Mouse (Mus musculus) liver, embryonic 13.5 days (tissue): ENCODE results near the gene Apbb2. TPM values are rescaled to one million over a fixed set of nuclear protein-coding genes. Genes with fewer than 3 reads are reported as not detected.

Experiments
- ATAC-seq: fragments of 200-750 bp; cut with Nextera tagmentation; 2 replicates; pipeline ENCODE4 v1.8.0; 2017; ENCODE audit warnings: low read depth, mild to moderate bottlenecking, moderate number of reproducible peaks, moderate library complexity
- DNase-seq: peaks from one replicate; pipeline ENCODE4 v3.0.0; 2022
- H3K27ac ChIP-seq: fragments of 300-500 bp; sonication (generic); 2 replicates; pipeline ENCODE4 v1.5.1; 2015; ENCODE audit warnings: moderate library complexity, mild to moderate bottlenecking, inconsistent platforms
- H3K27me3 ChIP-seq: fragments of 300-500 bp; sonication (generic); 2 replicates; pipeline ENCODE4 v1.6.1; 2015; ENCODE audit warnings: mild to moderate bottlenecking, inconsistent platforms
- H3K36me3 ChIP-seq: fragments of 300-500 bp; sonication (generic); 2 replicates; pipeline ENCODE4 v1.6.1; 2015; ENCODE audit warnings: mild to moderate bottlenecking, inconsistent platforms
- H3K4me1 ChIP-seq: fragments of 300-500 bp; sonication (generic); replicated peaks from 2 replicates; pipeline ENCODE4 v1.6.1; 2015; ENCODE audit warnings: inconsistent platforms
- H3K4me2 ChIP-seq: fragments of 300-500 bp; sonication (generic); 2 replicates; pipeline ENCODE4 v1.6.1; 2015; ENCODE audit warnings: inconsistent platforms, mild to moderate bottlenecking, moderate library complexity
- H3K4me3 ChIP-seq: fragments of 300-500 bp; sonication (generic); replicated peaks from 2 replicates; pipeline ENCODE4 v1.5.1; 2015; ENCODE audit warnings: mild to moderate bottlenecking, inconsistent platforms
- H3K9ac ChIP-seq: fragments of 300-500 bp; sonication (generic); 2 replicates; pipeline ENCODE4 v1.6.1; 2015; ENCODE audit warnings: mild to moderate bottlenecking, inconsistent platforms
- H3K9me3 ChIP-seq: fragments of 300-500 bp; sonication (generic); replicated peaks from 2 replicates; pipeline ENCODE4 v1.6.1; 2016; ENCODE audit warnings: inconsistent platforms
- WGBS: fragments of 180-500 bp; shearing (Covaris S2); methylation state at CpG from one replicate; pipeline ENCODE4 v1.1.7; 2015; ENCODE audit not compliant: insufficient replicate concordance; 5-methylcytosine and 5-hydroxymethylcytosine counted together
- polyA plus RNA-seq: library from polyadenylated mRNA; unstranded; fragments of >200 nt; fragmentation: Nextera tagmentation; extraction: Ambion mirVana; gene quantifications from 2 replicates; pipeline ENCODE4 v1.2.1, GENCODE M21; 2015

Gene Apbb2
- polyA plus RNA-seq, 1 experiment from 2014 or later: 4.3 TPM

DNA sequence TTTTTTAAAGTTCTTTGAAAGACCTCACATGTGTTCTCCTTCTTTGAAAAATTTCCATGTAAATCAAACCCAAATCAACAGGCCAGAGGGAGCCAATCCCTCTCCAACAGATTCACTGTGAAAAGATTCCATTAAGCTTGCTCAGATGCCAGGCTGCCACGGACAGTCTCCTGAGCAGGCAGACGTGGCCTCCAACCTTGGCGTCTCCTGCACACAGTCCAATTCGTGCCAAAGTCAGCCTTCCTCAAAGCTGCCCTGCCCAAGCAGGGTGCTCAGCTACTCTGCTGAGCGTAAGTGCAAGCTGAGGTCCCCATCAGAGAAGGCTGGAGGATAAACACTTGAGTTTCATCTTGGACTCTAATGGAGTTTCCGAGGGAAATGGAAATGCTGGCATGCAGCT lies 85.8 kb downstream of the Apbb2 start:
- no peak overlapping the region for H3K4me3 ChIP-seq
- no peak overlapping the region for H3K9ac ChIP-seq
- no peaks in the 10 kb centered on the region for H3K27me3 ChIP-seq
- no peak for DNase-seq
- no peak overlapping the region for H3K27ac ChIP-seq
- H3K4me2 ChIP-seq: no peak overlapping the region
- 60% methylated on average over 6 of the region's 6 CpGs for WGBS
- no peaks in the 10 kb centered on the region for H3K9me3 ChIP-seq
- no peak for ATAC-seq
- no peaks in the 10 kb centered on the region for H3K36me3 ChIP-seq
- H3K4me1 ChIP-seq: peaks cover 13% of the 10 kb centered on the region

DNA sequence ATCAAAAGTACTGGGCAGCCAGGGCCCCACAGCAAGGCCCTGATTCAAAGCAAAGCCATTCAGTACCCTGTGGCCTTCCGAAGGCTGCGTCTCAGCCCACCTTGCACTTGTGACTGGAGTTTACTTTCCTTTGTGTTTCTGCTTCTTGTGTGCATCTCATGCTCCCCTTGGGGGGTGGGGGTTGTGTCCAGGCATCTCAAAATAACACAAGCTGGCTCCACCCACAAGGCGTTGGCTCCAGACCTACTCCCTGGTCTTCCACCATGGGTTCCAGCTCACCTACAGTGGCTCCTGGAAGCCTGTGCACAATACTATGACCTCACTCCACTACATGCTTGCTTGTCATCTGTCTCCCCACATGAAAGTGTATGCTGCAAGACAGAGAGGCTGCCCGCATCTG lies 88.2 kb downstream of the Apbb2 start:
- Histone ChIP-seq H3K27me3 (0 out of 2 replicates have a peak, but pooled peaks cover 4% of the 10 kb centered on the region), H3K9me3 (no peaks in the 10 kb centered on the region), H3K4me2 (no peak overlapping the region), H3K4me1 (peaks cover 5% of the 10 kb centered on the region), H3K27ac (no peak overlapping the region), H3K4me3 (no peak overlapping the region), H3K36me3 (no peaks in the 10 kb centered on the region), H3K9ac (no peak overlapping the region)
- DNase-seq: no peak
- ATAC-seq: no peak
- 75% methylated on average over 4 of the region's 4 CpGs for WGBS

DNA sequence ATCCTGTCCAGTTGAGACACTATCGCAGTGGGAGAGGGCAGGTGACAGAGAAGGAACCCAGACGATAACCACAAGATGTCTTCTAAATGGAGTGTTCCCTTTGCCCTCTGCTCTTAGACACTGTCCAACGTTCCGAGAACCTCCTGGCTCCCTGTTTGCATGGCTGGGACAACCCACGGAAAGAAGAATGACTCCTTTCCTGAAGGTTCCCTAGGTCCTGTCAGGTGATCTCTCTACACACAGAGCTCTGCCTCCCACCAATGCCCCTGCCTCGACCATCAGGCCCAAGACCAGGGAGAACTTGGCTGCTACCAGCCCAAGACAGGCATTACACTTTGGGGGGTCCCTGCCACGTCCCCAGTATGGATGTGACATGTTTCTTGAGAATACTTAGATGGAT lies 89.0 kb downstream of the Apbb2 start:
- 63% methylated on average over 7 of the region's 7 CpGs for WGBS
- DNase-seq: no peak
- H3K9me3 ChIP-seq: no peaks in the 10 kb centered on the region
- no peaks in the 10 kb centered on the region for H3K36me3 ChIP-seq
- H3K27ac ChIP-seq: no peak overlapping the region
- no peak overlapping the region for H3K4me3 ChIP-seq
- H3K27me3 ChIP-seq: 0 out of 2 replicates have a peak, but pooled peaks cover 4% of the 10 kb centered on the region
- no peaks in the 10 kb centered on the region; the same call in 1 of the 2 replicates for H3K4me1 ChIP-seq
- no peak overlapping the region for H3K9ac ChIP-seq
- H3K4me2 ChIP-seq: no peak overlapping the region
- no peak for ATAC-seq

DNA sequence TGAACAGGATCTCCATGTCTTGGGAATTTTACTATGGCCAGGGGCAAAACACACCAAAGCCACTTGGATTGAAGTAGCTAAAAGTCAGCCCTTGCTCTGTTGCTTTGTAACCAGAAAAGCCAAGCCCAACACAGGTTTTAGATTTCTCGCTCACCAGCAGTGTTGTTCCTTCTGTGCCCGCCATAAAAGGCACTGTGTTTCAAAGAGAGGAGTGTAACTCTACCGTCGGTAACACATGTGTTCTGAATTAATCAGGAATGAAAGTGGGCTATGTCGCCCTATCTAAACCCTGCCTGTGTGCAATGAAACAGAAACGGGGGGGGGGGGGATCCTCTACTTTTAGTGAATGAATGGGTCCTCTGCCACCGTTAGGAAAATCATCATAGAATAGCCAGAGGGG lies 90.0 kb downstream of the Apbb2 start:
- H3K4me1 ChIP-seq: no peaks in the 10 kb centered on the region
- no peak for DNase-seq
- H3K27ac ChIP-seq: no peak overlapping the region

DNA sequence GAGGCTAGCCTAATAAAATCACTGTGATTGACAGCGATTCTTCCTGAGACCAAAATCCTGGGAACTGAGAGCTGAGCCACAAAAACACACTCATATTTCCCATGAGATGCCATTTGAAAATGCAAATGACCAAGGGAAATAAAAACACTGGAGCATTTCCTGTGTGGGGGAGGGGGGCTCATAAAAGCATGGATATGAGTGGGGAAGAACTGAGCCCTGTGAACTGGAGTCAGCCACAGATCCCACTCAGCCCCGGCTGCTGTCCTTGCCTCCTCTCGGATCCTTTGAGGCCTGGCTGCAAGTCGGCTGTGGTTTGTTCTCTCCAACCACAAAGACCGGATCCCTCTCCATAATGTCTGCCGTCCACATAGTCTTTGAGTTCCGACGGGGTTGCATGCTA lies 91.5 kb downstream of the Apbb2 start:
- Histone ChIP-seq H3K4me2 (no peak overlapping the region), H3K4me3 (no peak overlapping the region), H3K36me3 (no peaks in the 10 kb centered on the region), H3K9me3 (no peaks in the 10 kb centered on the region), H3K27ac (no peak overlapping the region), H3K4me1 (no peaks in the 10 kb centered on the region), H3K27me3 (0 out of 2 replicates have a peak, but pooled peaks cover 8% of the 10 kb centered on the region), H3K9ac (no peak overlapping the region)
- ATAC-seq: no peak
- 22% methylated on average over 8 of the region's 8 CpGs for WGBS
- no peak for DNase-seq

More for the DNA sequence above, 90.0 kb downstream of the Apbb2 start:
- Histone ChIP-seq H3K4me2 (no peak overlapping the region), H3K36me3 (no peaks in the 10 kb centered on the region), H3K4me3 (no peak overlapping the region), H3K9me3 (no peaks in the 10 kb centered on the region), H3K9ac (no peak overlapping the region), H3K27me3 (0 out of 2 replicates have a peak, but pooled peaks cover 4% of the 10 kb centered on the region)
- ATAC-seq: no peak
- 51% methylated on average over 7 of the region's 7 CpGs for WGBS

DNA sequence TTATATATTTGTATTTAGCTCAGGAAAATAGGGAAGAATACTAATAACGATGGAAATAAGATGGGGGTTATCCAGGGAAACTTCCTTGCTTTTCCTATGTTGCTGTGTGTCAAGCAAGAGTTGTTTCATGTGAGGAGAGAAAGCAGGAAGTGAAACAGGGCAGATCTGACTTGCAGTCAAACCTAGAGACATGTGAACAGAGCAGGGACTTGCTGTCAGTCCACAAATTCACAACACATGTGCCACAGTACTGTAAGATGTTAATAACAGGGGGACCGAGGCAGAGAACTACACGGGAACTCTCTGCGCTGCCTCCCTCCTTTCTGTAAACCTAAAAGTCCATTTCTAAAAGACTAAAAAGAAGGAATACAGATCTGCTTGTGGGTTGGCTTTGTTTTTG lies 93.6 kb downstream of the Apbb2 start:
- Histone ChIP-seq H3K36me3 (no peaks in the 10 kb centered on the region), H3K9ac (no peak overlapping the region), H3K4me1 (no peaks in the 10 kb centered on the region), H3K4me3 (no peak overlapping the region), H3K27me3 (0 out of 2 replicates have a peak, but pooled peaks cover 12% of the 10 kb centered on the region), H3K9me3 (no peaks in the 10 kb centered on the region), H3K4me2 (no peak overlapping the region), H3K27ac (no peak overlapping the region)
- ATAC-seq (no peak), DNase-seq (no peak)
- WGBS: 59% methylated on average over 4 of the region's 4 CpGs

DNA sequence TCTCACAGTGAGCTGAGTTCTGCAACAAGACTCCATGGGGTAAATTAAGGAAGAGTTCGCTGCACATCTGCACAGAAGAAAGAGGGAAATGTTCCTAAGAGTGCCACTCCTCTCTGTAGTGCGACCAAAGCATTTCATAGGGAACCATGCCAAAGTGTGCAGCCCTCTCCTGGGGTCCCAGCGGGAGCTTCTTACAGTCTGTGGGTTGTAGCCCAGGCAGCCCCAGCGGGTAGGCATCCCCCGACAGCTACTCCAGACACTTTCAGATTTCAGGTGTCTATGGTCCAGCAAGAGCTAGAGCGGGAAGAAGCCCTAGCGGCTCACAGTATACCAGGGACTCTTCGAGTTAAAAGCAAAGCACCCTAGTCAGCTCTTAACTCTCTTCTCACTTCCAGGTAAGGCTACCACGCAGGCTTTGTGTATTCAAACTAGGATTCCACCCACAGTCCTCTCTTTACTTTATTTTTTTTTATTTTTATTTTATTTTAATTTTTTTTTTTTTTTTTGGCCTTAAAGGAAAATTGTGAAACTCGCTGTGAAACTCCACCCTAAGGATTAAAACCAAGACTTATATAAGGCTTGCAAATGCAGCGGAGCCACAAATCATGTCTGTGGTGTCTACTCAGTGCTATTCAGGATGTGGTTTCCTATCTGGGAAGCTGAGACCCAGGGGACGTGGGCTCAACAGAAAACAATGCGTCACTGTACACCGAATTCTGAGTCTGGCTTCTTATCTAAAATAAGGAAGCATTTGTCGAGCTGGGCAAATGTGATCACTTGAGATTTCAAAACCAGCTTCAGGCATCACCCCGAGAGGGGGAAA lies 94.7 kb downstream of the Apbb2 start:
- no peak for DNase-seq
- no peaks in the 10 kb centered on the region for H3K36me3 ChIP-seq
- 23% methylated on average over 16 of the region's 16 CpGs for WGBS
- 0 out of 2 replicates have a peak, but pooled peaks cover 12% of the 10 kb centered on the region for H3K27me3 ChIP-seq
- no peak for ATAC-seq
- no peak overlapping the region for H3K9ac ChIP-seq
- no peak overlapping the region for H3K27ac ChIP-seq
- no peak overlapping the region for H3K4me2 ChIP-seq
- H3K4me1 ChIP-seq: no peaks in the 10 kb centered on the region
- H3K9me3 ChIP-seq: no peaks in the 10 kb centered on the region
- H3K4me3 ChIP-seq: no peak overlapping the region

DNA sequence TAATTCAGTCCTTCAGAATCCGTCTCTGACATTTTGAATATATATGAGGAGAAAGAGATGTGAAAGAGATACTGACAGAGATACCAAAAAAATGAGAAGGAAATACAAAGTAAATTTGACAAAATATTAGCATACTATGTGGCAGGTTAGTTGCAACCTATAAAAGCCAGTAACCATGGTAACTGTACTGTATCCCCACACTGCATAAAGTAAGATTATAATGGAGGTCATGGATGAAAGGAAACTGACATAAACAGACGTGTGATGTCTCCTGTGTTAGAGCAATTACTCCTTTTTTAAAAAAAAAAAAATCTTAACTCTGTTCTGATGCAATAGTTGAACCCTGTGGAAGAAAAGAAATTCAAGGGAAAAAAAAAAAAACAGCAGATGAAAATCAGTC lies 97.3 kb downstream of the Apbb2 start:
- Histone ChIP-seq H3K9me3 (no peaks in the 10 kb centered on the region), H3K4me2 (no peak overlapping the region), H3K36me3 (no peaks in the 10 kb centered on the region), H3K4me1 (no peaks in the 10 kb centered on the region), H3K27ac (no peak overlapping the region), H3K4me3 (no peak overlapping the region), H3K9ac (no peak overlapping the region), H3K27me3 (0 out of 2 replicates have a peak, but pooled peaks cover 12% of the 10 kb centered on the region)
- ATAC-seq (no peak), DNase-seq (no peak)
- 52% methylated on average over 2 of the region's 2 CpGs for WGBS

DNA sequence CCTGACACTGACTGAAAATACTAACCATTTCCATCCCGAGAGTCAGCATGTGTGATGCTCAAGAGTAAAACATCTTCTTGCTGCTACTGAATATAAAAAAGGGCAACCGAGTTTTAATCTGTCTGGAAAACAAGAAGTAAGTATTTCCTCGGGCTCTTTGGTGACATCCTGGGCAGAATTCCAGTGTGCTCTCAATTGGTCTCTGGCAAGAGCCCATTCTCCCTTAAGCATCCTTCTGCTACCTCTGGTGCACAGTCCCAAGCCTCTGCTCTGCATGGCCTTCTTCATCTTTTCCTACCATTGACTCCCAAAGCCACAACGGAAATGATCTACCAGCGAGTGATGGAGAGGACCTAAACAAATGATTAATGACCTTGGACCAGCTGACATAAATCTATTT lies 99.1 kb downstream of the Apbb2 start:
- Histone ChIP-seq H3K27ac (no peak overlapping the region), H3K27me3 (0 out of 2 replicates have a peak, but pooled peaks cover 8% of the 10 kb centered on the region), H3K9ac (no peak overlapping the region), H3K4me2 (no peak overlapping the region), H3K4me3 (no peak overlapping the region), H3K4me1 (no peaks in the 10 kb centered on the region), H3K9me3 (no peaks in the 10 kb centered on the region), H3K36me3 (no peaks in the 10 kb centered on the region)
- DNase-seq: no peak
- 49% methylated on average over 5 of the region's 5 CpGs for WGBS
- no peak for ATAC-seq

DNA sequence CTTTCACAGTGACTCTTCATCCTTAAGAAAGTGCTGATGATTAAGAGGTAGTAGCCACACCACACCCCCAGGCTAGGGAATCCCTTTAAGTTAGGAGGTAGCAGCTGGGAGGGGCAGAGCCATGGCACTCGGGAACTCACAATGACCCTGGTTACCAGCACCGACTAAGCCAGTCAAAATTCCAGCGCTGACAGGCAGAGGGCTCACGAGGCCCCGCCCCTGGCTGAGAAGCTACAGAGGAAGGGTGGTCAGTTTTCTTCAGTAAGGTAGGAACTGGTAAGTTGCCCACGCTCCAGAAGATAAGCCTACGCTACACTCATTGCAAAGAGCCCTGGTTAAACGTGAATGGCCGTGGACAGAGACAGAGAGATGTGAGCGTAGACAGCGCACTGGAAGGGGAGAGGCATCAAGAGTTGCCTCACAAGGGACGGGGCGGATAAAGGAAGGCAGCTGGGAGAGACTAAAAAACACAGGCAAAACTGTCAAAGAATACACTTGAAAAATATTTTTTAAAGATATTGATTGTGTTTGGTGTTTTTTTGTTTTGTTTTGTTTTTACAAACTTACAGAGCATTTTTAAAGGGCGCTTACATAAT lies 100.1 kb downstream of the Apbb2 start:
- no peak for ATAC-seq
- no peak overlapping the region for H3K27ac ChIP-seq
- H3K9me3 ChIP-seq: no peaks in the 10 kb centered on the region
- H3K27me3 ChIP-seq: 0 out of 2 replicates have a peak, but pooled peaks cover 8% of the 10 kb centered on the region
- DNase-seq: no peak
- no peak overlapping the region for H3K4me3 ChIP-seq
- 35% methylated on average over 14 of the region's 14 CpGs for WGBS
- no peaks in the 10 kb centered on the region for H3K36me3 ChIP-seq
- H3K4me1 ChIP-seq: no peaks in the 10 kb centered on the region
- no peak overlapping the region for H3K9ac ChIP-seq
- H3K4me2 ChIP-seq: no peak overlapping the region

DNA sequence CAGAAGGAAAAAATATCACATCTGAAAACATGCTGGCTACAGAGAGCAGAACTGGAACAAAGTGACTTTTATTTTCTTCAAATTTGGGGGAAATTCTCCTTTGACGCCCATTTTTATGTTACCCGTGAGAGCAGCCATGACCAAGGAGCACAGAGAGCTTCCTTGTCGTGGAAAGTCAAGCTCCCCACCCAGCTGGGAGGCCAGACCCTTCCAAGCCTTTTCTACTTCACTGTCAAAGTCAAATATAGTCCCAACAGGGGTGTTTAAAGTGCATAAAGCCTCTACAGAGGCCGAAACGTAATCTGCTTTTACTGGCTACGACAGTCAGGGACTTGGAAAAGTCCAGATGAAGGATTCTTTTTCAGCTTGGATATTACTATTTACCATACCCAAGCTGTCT lies 101.1 kb downstream of the Apbb2 start:
- 64% methylated on average over 6 of the region's 6 CpGs for WGBS
- no peak for ATAC-seq

More for the DNA sequence above, 101.1 kb downstream of the Apbb2 start:
- Histone ChIP-seq H3K4me3 (no peak overlapping the region), H3K9ac (no peak overlapping the region), H3K36me3 (no peaks in the 10 kb centered on the region), H3K9me3 (no peaks in the 10 kb centered on the region), H3K4me1 (no peaks in the 10 kb centered on the region), H3K27me3 (0 out of 2 replicates have a peak, but pooled peaks cover 8% of the 10 kb centered on the region), H3K27ac (no peak overlapping the region), H3K4me2 (no peak overlapping the region)
- DNase-seq: no peak
